ENCODE assay signal across 27 mouse cellular contexts in the genomic region with DNA sequence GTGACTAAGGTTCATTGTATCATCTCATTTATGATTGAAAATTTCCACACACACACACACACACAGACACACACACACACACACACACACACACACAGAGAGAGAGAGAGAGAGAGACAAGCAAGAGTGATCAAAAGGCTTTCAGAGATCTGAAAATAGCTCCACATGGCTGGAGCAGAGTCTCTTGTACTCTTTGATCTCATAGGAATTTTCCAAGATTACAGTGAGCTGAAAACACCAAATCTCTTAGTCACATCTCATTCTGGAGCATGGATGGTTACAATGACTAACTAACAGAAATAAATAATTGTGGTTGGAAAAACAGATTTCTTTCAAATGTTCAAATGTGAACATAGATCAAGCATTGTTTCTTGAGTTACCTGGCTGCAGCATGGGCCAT. TPM values are rescaled to one million over a fixed set of nuclear protein-coding genes. Genes with fewer than 3 reads are reported as not detected.
A peak's percentile ranks its signal among the peaks of the same experiment; 100 is the strongest.
DNase-seq lines count a peak whose midpoint lies in the region; ATAC-seq and TF ChIP-seq lines count a peak whose summit lies in the region.
"Had no signal": no experiment of that assay in that cellular context is flagged by ENCODE, and none has a peak within 500 bp of the region (broad histone marks: within the 10 kb centered on the region; RNA-seq: fewer than 3 reads in every experiment).

No protein-coding gene starts in this region.

- CTCF ChIA-PET in Patski (lab: Charles Lee): interaction anchor here (0.6 to 1.4 kb wide), 5 partner anchors 9 to 34 kb away, joined by 3 to 4 read pairs (median 3); no protein-coding TSS in a partner anchor

- ATAC-seq in Patski: peak; percentile 57
- ATAC-seq: CD4-positive, CD25-positive, alpha-beta regulatory T cell, adult 4 months; forebrain, embryonic 13.5 days; forebrain, embryonic 15.5 days; forebrain, postnatal 0 days had no signal

- H3K27me3 ChIP-seq in Patski: no peaks in the 10 kb centered on the region
- H3K27me3 ChIP-seq: CH12.LX; embryonic facial prominence, embryonic 13.5 days; embryonic facial prominence, embryonic 15.5 days; forebrain, embryonic 13.5 days; forebrain, embryonic 15.5 days had no signal

- no peak for TF ChIP-seq CTCF in Patski (IDR thresholded peaks at IDR 0.05)

- in situ Hi-C loops in Patski (cut with MboI; ENCODE audit: low pct_unique_long_range_greater_than_20kb): no loop called here

- DNase-seq in adrenal gland, postnatal 10 days: peak; percentile 7
- no peak for DNase-seq in adrenal gland, postnatal 25 days
- peak; percentile 82 for DNase-seq in Muller cell, postnatal 12 days (ENCODE audit: inconsistent ontology term)
- no peak for DNase-seq in Patski (ENCODE audit: low read depth, low spot score)
- DNase-seq in lung, postnatal 14 days: no peak
- DNase-seq in lung, postnatal 4 days: no peak
- no peak for DNase-seq in urinary bladder, postnatal 36 days (ENCODE audit: low spot score in 2 of 2)
- DNase-seq: adrenal gland, postnatal 14 days; B cell, adult 2 months; cerebellum, adult 11 months; cerebellum, adult 18-20 months; cerebellum, adult 8-10 months; cerebellum, adult 9-11 months; cerebellum, postnatal 14 days; cerebellum, postnatal 36 days; embryo, embryonic 11 days; forebrain, postnatal 0 days had no signal

- POLR2A ChIA-PET in Patski (lab: Charles Lee): interaction anchor here (0.6 kb wide), 1 partner anchor 193 kb away, joined by 3 read pairs; no protein-coding TSS in a partner anchor

RNA-seq across cellular contexts. Expression of gene Bpgm, which starts 16.6 kb away (rescaled TPM):
- 10 to 100 TPM; 35.9 to 49.7 TPM for total RNA-seq in adrenal gland, postnatal 10 days (2021)
- total RNA-seq in adrenal gland, postnatal 25 days (2021): 21.5 and 27.4 TPM in 2 replicates
- 30.7 TPM for polyA plus RNA-seq in Patski (2021)

RNA-seq across cellular contexts. Expression of gene Akr1b7, which starts 47.3 kb away (rescaled TPM):
- 1,000 to 10,000 TPM in 1 of 2 experiments, 100 to 1,000 TPM in 1; 143 to 1,372 TPM for total RNA-seq in adrenal gland, postnatal 10 days (2021)
- total RNA-seq in adrenal gland, postnatal 25 days (2021): 1,274 and 2,079 TPM in 2 replicates
- polyA plus RNA-seq in Patski (2021): 4.6 TPM
- total RNA-seq: common myeloid progenitor, adult 5-6 weeks; forebrain, postnatal 0 days; G1E had no signal
- polyA plus RNA-seq: embryonic facial prominence, embryonic 11.5 days; embryonic facial prominence, embryonic 13.5 days; embryonic facial prominence, embryonic 15.5 days; forebrain, embryonic 11.5 days; forebrain, embryonic 13.5 days; forebrain, embryonic 15.5 days; G1E had no signal

Comparison
In these comparisons a context has a peak if more than half of its experiments do, and no peak if none do; other contexts are left out.
1. DNase-seq: peak in adrenal gland, postnatal 10 days (single experiment) and Muller cell, postnatal 12 days (single experiment); none in adrenal gland, postnatal 25 days (single experiment), Patski (single experiment), lung, postnatal 14 days (single experiment), lung, postnatal 4 days (0 of 2) and urinary bladder, postnatal 36 days (0 of 2).